Mouse (Mus musculus): ENCODE data around the gene Exosc2.

The Exosc2 gene

GRCm38 (mm10) chr2:31730640-31731039 is 60.1 kb downstream of the Exosc2 start:
- no peak for DNase-seq

Data from kidney, postnatal 36 days (tissue).